Mouse (Mus musculus) heart, embryonic 16.5 days (tissue): ENCODE data around the gene Sarnp. TPM values are rescaled to one million over a fixed set of nuclear protein-coding genes. Genes with fewer than 3 reads are reported as not detected.

ENCODE experiments used
- ATAC-seq: fragments of 200-750 bp; cut with Nextera tagmentation; replicated peaks from 2 replicates; pipeline ENCODE4 v1.8.0; 2017; ENCODE audit warnings: moderate number of reproducible peaks; ENCODE audit not compliant: insufficient read depth, low FRiP score; ENCODE audit errors: extremely low read depth
- H3K27ac ChIP-seq: fragments of 300-500 bp; sonication (generic); 2 replicates; pipeline ENCODE4 v1.5.1; 2014; ENCODE audit warnings: mild to moderate bottlenecking, low read length, control low read depth, moderate library complexity
- H3K27me3 ChIP-seq: fragments of 300-500 bp; sonication (generic); 2 replicates; pipeline ENCODE4 v1.6.1; 2014; ENCODE audit warnings: low read length, mixed read lengths; ENCODE audit not compliant: control insufficient read depth, insufficient read depth
- H3K36me3 ChIP-seq: fragments of 300-500 bp; sonication (generic); 2 replicates; pipeline ENCODE4 v1.6.1; 2014; ENCODE audit not compliant: control insufficient read depth, insufficient read depth
- H3K4me1 ChIP-seq: fragments of 300-500 bp; sonication (generic); 2 replicates; pipeline ENCODE4 v1.6.1; 2014; ENCODE audit warnings: low read length, mixed read lengths; ENCODE audit not compliant: control insufficient read depth, insufficient read depth
- H3K4me2 ChIP-seq: fragments of 300-500 bp; sonication (generic); 2 replicates; pipeline ENCODE4 v1.6.1; 2014; ENCODE audit warnings: low read depth, mild to moderate bottlenecking, control low read depth, low read length
- H3K4me3 ChIP-seq: fragments of 300-500 bp; sonication (generic); 2 replicates; pipeline ENCODE4 v1.5.1; 2014; ENCODE audit warnings: mild to moderate bottlenecking, control low read depth, low read length
- H3K9ac ChIP-seq: fragments of 300-500 bp; sonication (generic); 2 replicates; pipeline ENCODE4 v1.6.1; 2014; ENCODE audit warnings: low read length, control low read depth
- H3K9me3 ChIP-seq: fragments of 300-500 bp; sonication (generic); replicated peaks from 2 replicates; pipeline ENCODE4 v1.6.1; 2016; ENCODE audit warnings: low read length; ENCODE audit not compliant: control insufficient read depth
- WGBS: fragments of 180-500 bp; shearing (Covaris S2); extraction: QIAGEN DNeasy Blood & Tissue Kit; methylation state at CpG from one replicate; pipeline ENCODE4 v1.1.7; 2014; 5-methylcytosine and 5-hydroxymethylcytosine counted together
- polyA plus RNA-seq: library from polyadenylated mRNA; unstranded; fragments of >200 nt; fragmentation: Nextera tagmentation; extraction: Ambion mirVana; gene quantifications from 2 replicates; pipeline ENCODE4 v1.2.1, GENCODE M21; 2015

The Sarnp gene
- polyA plus RNA-seq, 1 experiment from 2014 or later, result 169 TPM

- no peak overlapping the region for H3K9ac ChIP-seq
- peaks cover 41% of the 10 kb centered on the region for H3K36me3 ChIP-seq
- H3K27me3 ChIP-seq, result no peaks in the 10 kb centered on the region
- no peak for ATAC-seq
- H3K4me3 ChIP-seq, result no peak overlapping the region
- H3K27ac ChIP-seq, result no peak overlapping the region
- H3K9me3 ChIP-seq, result no peaks in the 10 kb centered on the region
- 82% methylated on average over 3 of the region's 3 CpGs for WGBS
- no peak overlapping the region for H3K4me2 ChIP-seq
- no peaks in the 10 kb centered on the region for H3K4me1 ChIP-seq
Measured at GRCm38 (mm10) chr10:128870341-128870740, 53.2 kb downstream of the Sarnp start.

- Histone ChIP-seq H3K27me3 (no peaks in the 10 kb centered on the region), H3K27ac (no peak overlapping the region), H3K4me2 (no peak overlapping the region), H3K36me3 (peaks cover 20% of the 10 kb centered on the region), H3K4me1 (no peaks in the 10 kb centered on the region), H3K9ac (no peak overlapping the region), H3K9me3 (no peaks in the 10 kb centered on the region), H3K4me3 (no peak overlapping the region)
- no peak for ATAC-seq
Measured at GRCm38 (mm10) chr10:128878291-128878690, 61.2 kb downstream of the Sarnp start.

- Histone ChIP-seq H3K27me3 (no peaks in the 10 kb centered on the region), H3K9me3 (no peaks in the 10 kb centered on the region), H3K4me3 (no peak overlapping the region), H3K9ac (no peak overlapping the region), H3K36me3 (peaks cover 15% of the 10 kb centered on the region), H3K27ac (no peak overlapping the region), H3K4me2 (no peak overlapping the region), H3K4me1 (no peaks in the 10 kb centered on the region)
- WGBS, result 76% methylated on average over 2 of the region's 2 CpGs
- ATAC-seq, result no peak
Measured at GRCm38 (mm10) chr10:128878811-128879210, 61.7 kb downstream of the Sarnp start.

GRCm38 (mm10) chr10:128882067-128882466, 64.9 kb downstream of the Sarnp start:
- no peak overlapping the region for H3K4me3 ChIP-seq

GRCm38 (mm10) chr10:128888941-128889827, 72.1 kb downstream of the Sarnp start:
- 3% methylated on average over 7 of the region's 7 CpGs for WGBS
- Histone ChIP-seq H3K4me2 (peak overlapping the region; percentile 78), H3K9me3 (no peaks in the 10 kb centered on the region), H3K27ac (no peak overlapping the region), H3K4me3 (peak overlapping the region; percentile 40), H3K27me3 (peaks cover 3% of the 10 kb centered on the region; the same call in 1 of the 2 replicates), H3K36me3 (no peaks in the 10 kb centered on the region; the same call in 1 of the 2 replicates), H3K4me1 (peaks cover 24% of the 10 kb centered on the region), H3K9ac (peak overlapping the region; percentile 59)
- peak; percentile 39; the same call in 1 of the 2 replicates for ATAC-seq

More at GRCm38 (mm10) chr10:128882067-128882466, 64.9 kb downstream of the Sarnp start:
- Histone ChIP-seq H3K27me3 (no peaks in the 10 kb centered on the region), H3K27ac (no peak overlapping the region), H3K4me1 (no peaks in the 10 kb centered on the region), H3K36me3 (peaks cover 3% of the 10 kb centered on the region; the same call in 1 of the 2 replicates), H3K9ac (no peak overlapping the region), H3K4me2 (no peak overlapping the region), H3K9me3 (no peaks in the 10 kb centered on the region)
- ATAC-seq, result no peak
- WGBS, result 89% methylated on average over 5 of the region's 5 CpGs

- no peak for ATAC-seq
- H3K4me1 ChIP-seq, result peaks cover 24% of the 10 kb centered on the region
- peak overlapping the region; percentile 78 for H3K4me2 ChIP-seq
- H3K4me3 ChIP-seq, result peak overlapping the region; percentile 85
- no peaks in the 10 kb centered on the region; the same call in 1 of the 2 replicates for H3K36me3 ChIP-seq
- no peaks in the 10 kb centered on the region for H3K9me3 ChIP-seq
- H3K27ac ChIP-seq, result no peak overlapping the region
- 10% methylated on average over 1 of the region's 2 CpGs for WGBS
- H3K27me3 ChIP-seq, result peaks cover 3% of the 10 kb centered on the region; the same call in 1 of the 2 replicates
- H3K9ac ChIP-seq, result no peak overlapping the region
Measured at GRCm38 (mm10) chr10:128889846-128890245, 72.7 kb downstream of the Sarnp start.

GRCm38 (mm10) chr10:128890383-128891295, 73.5 kb downstream of the Sarnp start:
- peak overlapping the region; percentile 78 for H3K4me2 ChIP-seq

GRCm38 (mm10) chr10:128891296-128892094, 74.4 kb downstream of the Sarnp start, which contains the start of gene Gdf11:
Gdf11 (minus strand) TSS chr10:128891718.
- peak within 1 kb of the TSS; percentile 78 for H3K27ac ChIP-seq
- peaks cover 6% of the 10 kb centered on the region for H3K27me3 ChIP-seq
- peak within 1 kb of the TSS; percentile 85 for H3K4me3 ChIP-seq
- peak; percentile 52 for ATAC-seq
- H3K4me1 ChIP-seq, result peaks cover 34% of the 10 kb centered on the region
- no peaks in the 10 kb centered on the region for H3K36me3 ChIP-seq
- no peaks in the 10 kb centered on the region for H3K9me3 ChIP-seq
- under 1% methylated on average over 72 of the region's 89 CpGs for WGBS
- H3K9ac ChIP-seq, result peak within 1 kb of the TSS; percentile 83
- peak within 1 kb of the TSS; percentile 78 for H3K4me2 ChIP-seq

More at GRCm38 (mm10) chr10:128890383-128891295, 73.5 kb downstream of the Sarnp start:
- 2% methylated on average over 40 of the region's 40 CpGs for WGBS
- ATAC-seq, result peak; percentile 4; the same call in 1 of the 2 replicates
- Histone ChIP-seq H3K4me1 (peaks cover 28% of the 10 kb centered on the region), H3K36me3 (no peaks in the 10 kb centered on the region), H3K27me3 (peaks cover 3% of the 10 kb centered on the region), H3K9me3 (no peaks in the 10 kb centered on the region), H3K9ac (peak overlapping the region; percentile 83), H3K27ac (peak overlapping the region; percentile 78), H3K4me3 (peak overlapping the region; percentile 85)
